Mouse (Mus musculus) mesoderm, embryonic 11.5 days (tissue): ENCODE data around the gene Exd1.

Experiments used
- DNase-seq: peaks from one replicate; pipeline ENCODE4 v3.0.0-alpha.2; 2012; ENCODE audit warnings: low read depth, low spot score

Exd1 gene

DNA sequence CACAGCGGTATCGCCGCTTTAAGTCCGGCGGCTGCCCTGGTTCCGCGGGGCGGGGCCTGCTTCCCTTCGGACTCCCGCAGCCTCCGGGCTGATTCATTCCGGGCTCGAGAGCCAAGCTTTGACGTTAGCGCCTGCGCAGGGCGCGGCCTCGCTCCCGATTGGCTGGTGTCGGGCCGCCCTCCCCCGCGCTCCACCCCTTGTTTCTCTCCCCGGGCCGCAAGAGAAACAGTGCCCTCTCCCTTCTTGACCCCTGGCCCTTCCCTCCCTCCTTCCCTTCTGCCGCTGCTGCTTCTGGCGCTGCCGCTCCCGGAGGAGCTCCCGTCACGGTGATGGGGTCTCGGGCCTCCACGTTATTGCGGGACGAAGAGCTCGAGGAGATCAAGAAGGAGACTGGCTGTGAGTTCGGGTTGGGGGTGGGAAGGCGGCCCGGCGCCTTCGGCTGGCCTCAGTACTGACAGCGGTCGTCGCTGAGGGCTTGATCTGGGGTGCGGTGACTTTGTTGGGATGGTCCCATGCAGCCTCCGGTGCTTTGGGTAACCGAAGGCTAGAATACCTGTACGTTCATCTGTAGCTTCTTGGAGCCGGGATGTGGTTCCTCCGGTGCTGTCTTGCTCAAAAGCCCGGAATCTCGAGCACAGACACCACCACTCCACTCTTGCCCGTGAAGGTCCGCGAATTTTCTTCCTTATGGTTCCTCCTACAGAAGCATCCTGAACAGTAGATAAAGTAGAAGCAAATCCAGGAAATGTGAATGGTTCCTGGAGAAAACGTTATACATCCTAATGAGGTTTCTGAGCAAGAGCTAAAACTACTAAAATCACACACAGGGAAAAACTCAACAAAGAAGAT is at the start of gene Exd1, which contains the start of gene Chp1:
Gene Exd1 (minus strand): TSS at position 106 of the 849 bp plus-strand sequence.
Gene Chp1 (plus strand): TSS at position 176 of the 849 bp plus-strand sequence.
- DNase-seq: peak; percentile 99

DNA sequence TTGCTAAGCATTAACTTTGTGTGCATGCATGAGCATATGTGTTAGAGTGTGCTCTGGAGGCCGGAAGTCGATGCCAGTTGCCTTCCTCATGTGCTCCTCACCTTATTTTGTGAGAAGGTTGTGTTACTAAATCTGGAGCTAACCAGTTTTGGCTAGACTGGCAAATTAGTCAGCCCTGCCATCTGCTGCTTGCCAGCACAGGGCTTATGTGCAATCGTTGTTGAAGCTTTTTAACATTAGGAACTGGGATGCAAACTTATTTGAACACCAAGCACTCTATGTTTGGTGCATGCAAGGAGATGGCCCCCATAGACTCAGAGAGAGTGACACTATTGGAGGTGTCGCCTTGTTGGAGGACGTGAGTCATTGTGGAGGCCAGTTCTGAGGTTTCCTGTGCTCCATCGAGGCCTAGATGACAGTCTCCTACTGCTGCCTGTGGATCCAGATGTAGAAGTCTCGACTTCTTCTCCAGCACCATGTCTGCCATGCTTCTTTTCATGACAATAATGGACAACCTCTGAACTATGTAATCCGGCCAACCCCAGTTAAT is 49.4 kb upstream of the Exd1 start:
- DNase-seq: no peak

DNA sequence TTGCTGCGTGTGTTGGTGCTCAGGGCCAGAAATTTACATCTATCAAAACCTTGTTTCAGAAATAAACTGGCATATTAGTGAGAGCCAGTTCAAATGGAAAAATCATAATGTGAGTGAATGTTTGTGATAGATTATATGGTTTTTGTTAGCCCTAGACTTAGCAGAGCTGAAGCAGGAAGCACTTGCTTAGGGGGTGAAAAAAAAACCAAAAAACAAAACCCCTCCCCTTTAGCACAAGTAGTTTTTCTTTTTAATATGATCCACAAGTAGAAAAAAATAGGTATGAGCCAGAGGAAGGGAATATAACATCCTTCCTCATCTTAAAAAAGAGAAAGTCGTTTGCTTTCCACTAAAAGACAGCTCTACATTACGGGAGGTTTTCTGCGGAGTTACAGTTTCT is 47.9 kb upstream of the Exd1 start:
- DNase-seq: no peak

DNA sequence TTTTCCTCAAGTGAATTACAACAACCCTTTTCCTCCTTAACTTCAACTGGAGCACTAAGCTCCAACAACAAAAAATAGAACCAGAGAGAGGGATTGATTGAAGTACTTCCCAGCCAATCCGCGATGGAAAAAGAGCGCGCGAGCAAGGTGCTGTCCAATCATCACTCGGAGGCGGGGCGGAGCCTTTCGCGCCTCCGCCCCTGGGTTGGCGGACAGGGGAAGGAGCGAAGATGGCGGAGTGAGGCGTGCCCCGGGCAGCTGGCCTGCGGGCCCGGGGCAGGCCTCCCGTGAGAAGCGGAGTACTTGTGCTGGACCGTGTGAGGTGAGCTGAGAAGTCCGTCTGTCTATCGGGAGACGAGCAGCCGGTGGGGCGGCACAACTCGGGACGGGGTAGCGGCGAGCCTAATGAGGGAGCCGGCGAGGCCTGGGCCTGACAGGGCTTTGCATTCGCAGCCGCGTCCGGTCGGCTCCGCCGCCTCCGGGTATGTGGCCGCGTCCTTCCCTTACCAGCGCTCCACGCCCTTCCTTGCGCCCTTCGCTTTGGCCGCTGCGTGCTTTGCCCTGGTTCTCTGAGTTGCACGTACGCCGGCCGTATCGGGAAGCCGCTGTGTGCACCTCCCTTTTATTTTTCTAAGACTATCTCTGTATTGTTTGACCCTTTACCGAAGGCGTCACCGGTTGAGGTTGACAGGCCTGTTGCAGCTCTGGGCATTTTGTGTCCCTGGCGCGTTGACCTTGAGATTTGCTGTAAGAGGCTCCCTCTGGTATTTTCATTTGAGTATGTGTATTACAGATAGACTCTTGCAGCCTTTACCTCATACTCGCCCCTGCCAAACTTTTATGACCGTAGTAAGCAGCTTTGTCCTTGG is 46.9 kb upstream of the Exd1 start:
- peak; percentile 98 for DNase-seq

DNA sequence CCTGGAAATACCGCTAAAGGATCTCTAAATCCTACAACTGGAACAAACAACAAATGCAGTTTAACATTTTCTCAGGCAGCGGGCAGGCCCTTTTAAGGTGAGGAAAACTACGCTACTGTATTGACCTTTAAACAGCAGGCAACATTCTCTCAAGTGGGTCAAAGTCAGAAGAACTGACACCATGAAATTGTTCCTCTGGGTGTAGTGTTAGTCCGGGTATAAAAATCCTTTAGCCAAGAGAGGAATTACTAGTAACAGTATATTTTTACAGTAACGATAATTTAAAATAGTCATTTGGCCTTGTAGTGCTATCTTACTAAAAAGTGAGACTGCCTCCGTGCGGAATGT is 46.3 kb upstream of the Exd1 start:
- DNase-seq: no peak

DNA sequence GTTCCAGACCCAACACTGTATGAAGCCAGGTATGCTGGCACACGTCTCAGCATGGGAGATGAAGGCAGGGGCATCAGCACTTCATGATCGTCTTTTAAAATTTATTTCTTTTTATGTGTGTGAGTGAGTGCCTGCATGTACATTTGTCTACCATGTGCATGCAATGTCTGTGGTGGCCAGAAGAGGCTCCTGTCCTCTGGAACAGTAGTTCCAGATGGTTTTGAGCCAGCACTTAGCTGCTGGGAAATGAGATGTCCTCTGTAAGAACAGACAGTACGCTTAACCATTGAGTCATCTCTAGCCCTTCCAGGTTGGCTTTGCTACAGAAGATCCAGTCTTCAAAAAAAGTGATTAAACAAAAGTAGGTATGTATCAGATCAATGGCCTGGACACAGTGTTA is 43.8 kb upstream of the Exd1 start:
- peak; percentile 14 for DNase-seq

DNA sequence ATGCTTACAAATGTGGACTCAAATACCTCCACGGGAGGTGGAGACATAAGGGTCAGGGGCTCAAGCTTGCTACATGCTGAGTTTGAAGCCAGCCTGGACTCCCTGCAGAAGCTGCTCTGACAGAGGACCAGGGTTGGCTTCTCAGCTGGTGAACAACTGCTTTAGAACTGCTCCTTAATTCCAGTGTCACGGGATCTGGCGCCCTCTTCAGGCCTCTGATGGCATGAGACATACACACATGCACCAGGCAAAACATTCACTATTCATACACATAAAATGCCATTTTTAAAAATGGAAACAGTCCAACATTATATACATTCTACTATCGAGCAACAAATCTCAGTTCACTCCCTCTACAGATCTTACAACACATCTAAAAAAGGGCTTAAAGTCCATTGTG is 40.0 kb upstream of the Exd1 start:
- peak; percentile 55 for DNase-seq

DNA sequence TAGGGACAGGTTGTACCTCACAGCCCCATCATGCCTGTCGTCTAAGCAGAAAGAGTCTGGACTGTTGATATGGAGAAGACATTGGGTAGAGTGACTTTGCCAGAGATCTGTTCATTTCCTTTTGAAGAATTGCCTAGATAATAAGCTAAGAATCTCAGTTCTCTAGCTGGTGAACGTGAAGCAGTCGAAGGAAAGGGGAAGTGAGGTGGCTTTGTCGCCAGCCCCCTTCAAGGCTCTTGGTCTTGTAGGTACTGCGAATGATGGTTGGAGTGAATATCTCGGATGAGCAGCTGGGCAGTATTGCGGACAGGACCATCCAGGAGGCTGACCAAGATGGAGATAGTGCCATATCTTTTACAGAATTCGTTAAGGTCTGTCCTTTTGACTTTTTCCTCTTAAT is 36.9 kb upstream of the Exd1 start:
- no peak for DNase-seq

DNA sequence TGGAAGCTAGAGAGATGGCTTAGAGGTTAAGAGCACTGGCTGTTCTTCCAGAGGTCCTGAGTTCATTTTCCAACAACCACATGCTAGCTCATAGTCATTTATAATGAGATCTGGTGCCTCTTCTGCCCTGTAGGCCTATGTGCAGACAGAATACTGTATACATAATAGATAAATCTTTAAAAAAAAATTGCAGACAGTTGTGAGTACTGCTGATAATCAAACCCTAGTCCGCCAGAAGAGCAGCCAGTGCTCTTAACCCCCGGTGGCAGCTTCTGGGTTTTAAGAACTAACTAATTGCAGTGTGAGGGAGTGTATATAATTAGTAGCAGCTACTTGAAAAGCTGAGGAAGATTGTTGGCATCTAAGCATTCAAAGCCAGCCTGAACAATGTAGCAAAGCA is 36.0 kb upstream of the Exd1 start:
- no peak for DNase-seq

DNA sequence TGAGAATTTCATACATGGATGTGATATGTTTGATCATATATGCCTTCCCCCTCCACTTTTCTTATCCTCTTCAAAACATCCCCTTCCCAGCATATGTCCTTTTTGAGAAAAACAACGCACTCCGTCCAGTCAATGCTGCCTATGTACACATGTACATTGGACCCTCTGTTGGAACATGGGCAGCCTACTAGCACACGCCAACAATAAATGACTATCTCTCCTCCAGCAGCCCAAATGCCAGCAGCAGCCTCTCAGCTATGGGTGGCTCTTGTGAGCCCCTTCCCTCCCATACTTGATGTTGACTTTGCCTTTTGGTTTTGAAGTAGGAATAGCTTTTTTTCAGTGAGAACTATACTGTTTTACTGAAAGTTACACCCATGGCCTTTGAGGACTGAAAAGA is 34.1 kb upstream of the Exd1 start:
- DNase-seq: no peak

DNA sequence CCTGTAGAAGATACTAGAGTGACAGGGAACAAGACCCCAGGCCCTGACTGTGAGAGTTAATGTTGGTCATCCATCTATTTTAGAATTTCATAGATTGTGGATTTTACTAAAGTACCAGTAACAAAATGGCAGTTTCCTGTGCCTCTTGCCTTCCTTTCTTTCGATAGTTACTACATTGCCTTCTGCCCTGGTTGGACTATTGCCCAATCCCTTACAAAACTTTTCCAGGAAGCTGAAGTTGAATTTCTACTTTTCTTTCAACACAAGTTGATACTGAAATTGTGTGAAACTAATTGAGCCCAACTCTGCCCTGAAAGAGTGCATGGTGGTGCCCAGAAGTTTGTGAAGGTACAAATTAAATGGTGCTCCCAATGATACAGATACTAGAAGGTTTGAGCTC is 25.0 kb upstream of the Exd1 start:
- DNase-seq: no peak

DNA sequence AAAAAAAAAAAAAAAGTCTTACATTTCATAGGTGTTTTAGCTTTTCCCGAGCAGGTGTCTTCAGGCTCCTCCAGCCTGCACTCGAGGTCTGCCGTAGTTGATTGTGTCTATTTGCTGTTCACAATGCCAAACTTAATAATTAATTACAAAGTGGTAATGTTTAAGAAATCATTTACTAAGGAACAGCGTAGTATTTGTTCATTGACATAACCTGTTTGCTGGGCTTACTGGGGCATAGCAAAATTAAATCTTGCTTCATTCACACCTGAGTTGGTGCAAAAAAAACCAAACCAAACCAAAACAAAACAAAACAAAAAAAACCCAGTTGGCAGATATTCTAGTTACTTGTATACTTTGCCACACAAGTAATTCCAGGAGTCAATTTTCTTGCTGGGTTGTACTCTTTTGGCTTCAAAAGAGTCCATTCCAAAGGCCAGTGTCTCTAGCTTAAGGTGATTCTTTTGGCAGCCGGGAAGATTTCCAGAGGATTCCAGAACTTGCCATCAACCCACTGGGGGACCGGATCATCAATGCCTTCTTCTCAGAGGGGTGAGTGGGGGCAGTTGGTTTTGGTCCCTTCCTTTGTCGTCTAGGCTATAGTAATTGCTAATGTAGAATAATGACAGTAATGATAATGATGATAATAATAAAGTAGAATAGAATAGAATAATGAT is 18.9 kb upstream of the Exd1 start:
- no peak for DNase-seq

DNA sequence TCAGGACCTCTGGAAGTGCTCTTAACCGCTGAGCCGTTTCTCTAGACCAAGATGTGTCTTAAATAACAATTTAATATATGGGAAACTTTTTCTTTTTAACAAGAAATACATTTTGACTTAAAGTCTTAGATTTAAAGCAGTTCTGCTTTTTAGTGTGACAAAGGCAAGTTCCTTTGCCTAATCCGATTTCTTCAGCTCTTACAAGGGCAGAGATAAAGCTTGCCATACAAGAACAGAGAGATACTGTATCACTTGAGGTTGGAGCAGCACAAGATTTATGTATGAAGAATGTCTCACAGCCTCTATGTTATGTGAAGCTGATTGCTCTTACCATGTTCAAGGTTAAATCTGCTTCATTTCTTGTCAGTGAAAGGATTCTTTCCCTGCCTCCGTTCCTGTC is 17.9 kb upstream of the Exd1 start:
- DNase-seq: no peak

DNA sequence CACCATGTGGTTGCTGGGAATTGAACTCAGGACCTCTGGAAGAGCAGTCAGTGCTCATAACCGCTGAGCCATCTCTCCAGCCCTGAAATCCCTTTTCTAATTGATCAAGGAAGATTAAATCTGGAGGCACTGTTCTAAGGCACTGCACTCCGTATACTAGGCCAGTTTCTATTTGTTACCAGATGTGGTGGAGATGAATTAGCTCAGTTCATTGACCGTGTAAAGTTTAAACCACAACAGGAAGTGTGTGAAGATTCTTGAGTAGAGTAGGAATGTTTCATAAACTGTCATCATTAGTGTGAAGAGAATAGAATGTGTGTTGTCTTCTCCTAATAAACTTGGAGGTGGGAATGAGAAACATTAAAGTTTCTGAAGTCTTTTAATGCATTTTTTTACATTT is 14.4 kb upstream of the Exd1 start:
- no peak for DNase-seq

DNA sequence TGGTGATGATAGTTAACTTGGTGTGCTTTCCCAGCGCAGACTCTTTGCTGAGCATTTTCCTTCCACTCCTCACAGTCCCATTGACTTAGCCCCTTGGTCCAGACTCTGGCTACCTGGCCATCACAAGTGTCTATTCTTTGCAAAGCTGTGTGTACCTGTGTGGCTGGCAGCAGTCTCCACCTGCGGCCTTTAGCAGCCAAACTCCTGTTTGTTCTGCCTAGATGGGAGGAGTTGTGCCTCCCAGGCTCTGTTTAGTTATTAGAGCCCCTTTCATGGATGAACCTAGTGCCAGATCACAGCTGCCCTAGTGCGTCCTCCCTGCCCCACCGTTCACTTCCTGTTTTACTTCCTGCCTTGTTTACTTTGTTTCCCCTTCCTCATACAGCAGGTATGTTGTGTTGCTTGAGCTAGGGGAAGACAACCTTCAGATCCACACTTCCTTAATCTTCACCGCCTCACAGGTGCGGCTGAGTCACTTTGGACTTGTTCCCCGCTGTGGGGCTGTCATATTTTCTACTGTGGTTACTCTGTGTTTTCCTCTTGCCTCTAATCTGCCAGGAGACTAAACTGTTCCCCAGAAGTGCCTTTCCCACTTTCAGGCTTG is 11.4 kb upstream of the Exd1 start:
- no peak for DNase-seq

DNA sequence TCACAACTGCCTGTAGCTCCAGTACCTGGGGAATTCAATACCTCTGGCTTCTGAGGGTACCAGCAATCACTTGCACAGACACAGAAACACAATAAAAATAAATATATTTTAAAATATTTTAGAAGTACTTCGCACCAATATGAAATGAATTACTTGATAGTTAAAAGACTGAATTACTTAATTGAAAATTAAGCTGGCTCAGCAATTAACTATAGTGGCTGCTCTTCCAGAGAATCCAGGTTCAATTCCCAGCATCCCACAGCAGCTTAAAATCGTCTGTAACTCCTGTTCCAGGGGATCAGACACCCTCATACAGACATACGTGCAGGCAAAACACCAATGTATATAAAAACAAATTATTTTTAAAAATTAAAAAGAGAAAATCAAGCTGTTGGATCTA is 10.6 kb upstream of the Exd1 start:
- DNase-seq: no peak

DNA sequence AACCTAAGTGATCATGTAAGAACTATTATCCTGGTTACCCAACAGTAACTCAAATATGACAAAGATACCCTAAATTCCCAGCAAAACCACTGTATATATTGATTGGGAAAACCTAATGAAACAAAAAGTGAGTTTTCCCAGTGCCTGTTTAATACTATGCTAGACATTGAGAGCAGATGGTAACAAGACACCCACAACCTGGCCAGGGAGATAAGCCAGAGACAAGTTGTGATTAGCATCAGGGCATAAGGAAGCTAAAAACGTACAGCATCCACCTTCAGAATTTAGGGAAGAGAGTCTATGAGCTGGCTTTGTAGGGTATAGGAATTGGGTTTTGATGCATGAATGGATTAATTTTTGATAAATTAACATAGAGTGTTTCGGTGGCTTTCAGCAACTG is 2.3 kb upstream of the Exd1 start:
- no peak for DNase-seq

DNA sequence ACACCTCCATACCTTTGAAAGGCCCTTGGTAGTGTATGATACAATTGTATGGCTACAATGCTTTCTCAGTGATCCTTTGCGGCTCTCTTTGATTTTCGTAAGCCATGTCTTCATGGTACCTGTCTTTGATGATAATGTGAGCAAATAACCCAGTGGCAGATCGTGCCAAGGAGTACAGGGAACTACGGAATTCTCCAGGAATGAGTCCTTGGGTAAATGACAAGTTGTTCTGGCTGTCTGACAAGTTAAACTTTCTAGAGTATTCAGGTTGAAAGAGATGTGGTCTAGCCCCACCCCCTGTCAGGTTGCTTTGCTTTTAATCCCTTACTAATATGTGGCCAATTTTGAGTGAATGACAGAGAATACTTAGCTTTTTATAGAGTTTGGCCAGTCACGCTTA is 1.3 kb upstream of the Exd1 start:
- no peak for DNase-seq

DNA sequence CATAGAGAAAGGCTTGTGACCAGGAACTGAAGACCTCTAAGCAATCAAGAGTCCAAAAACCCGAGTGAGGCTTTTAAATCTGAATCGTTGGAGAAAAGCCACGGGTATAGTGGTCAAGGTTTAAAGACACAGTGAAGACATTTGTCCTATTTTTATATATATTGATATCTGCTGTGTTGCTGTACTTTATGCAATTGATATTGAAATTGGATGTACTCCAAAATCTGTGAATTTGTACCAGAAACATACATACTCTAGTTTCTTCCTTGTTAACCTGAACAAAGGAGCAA is 889 bp upstream of the Exd1 start:
- DNase-seq: no peak

DNA sequence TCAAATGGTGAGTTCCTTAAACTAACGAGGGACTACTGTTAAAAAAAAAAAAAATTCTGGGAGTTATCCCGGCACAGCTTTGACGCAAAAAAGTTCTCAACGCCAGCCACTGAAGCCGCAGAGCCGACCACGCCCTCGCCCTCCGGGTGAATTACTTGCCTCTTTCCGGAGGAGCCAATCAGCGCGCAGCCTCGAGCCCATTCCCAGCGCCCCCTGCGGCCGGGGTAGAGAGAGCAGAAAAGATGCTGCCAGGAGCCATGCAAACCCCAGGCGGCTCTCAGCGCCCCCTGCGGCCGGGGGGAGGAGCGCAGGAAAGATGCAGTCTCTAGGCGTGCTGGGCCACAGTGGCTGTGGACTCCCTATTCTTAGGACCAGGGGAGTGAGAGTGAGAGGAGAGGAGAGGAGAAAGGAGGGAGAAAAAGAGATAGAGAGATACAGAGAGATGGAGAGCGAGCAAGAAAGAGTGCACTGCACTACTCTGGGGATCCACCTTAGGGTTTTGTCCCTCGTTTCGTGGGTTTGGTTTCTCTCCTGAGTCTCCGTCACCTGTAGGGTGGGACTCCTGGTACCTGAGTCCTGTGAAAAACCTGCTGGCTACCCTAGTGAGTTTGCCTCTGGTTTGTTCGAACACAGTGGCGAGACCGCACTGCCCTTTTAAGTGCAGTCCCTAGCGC is 442 bp downstream of the Exd1 start:
- peak; percentile 88 for DNase-seq

DNA sequence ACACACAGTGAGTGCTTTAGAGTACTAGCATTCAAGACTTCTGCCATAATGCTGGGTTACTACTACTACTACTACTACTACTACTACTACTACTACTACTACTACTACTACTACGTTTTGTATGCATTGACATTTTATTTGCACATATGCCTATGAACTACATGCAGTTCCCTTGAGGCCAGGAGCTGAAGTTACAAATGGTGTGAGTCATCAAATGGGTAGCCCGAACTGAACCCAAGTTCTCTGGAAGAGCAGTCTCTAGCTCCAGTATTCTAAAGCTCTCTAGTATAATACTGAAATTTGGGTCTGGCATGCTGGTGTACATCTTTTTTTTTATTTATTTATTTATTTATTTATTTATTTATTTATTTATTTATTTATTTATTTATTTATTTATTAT is 3.8 kb downstream of the Exd1 start:
- no peak for DNase-seq
